10 mouse cellular contexts compared by ENCODE assay signal in genomic region chrX:7692862-7693261, GRCm38 (mm10). TPM values are rescaled to one million over a fixed set of nuclear protein-coding genes. Genes with fewer than 3 reads are reported as not detected.
DNase-seq lines count a peak whose midpoint lies in the region; ATAC-seq and TF ChIP-seq lines count a peak whose summit lies in the region.
"Had no signal": no experiment of that assay in that cellular context is flagged by ENCODE, and none has a peak within 500 bp of the region (broad histone marks: within the 10 kb centered on the region; RNA-seq: fewer than 3 reads in every experiment).

No protein-coding gene starts in this region.

- no peaks in the 10 kb centered on the region for H3K27me3 ChIP-seq in liver, embryonic 14.5 days (ENCODE audit: control insufficient read depth, insufficient read depth, low read length)

- 24% methylated on average over 4 of the region's 4 CpGs for WGBS in liver, embryonic 14.5 days (ENCODE audit: insufficient replicate concordance)

- no peak overlapping the region for H3K9ac ChIP-seq in liver, embryonic 14.5 days (replicated peaks)

- DNase-seq in cerebellum, adult 8-10 months, result peak; percentile 32
- no peak for DNase-seq in liver, embryonic 14.5 days (ENCODE audit: low read depth in 3 of 3, low spot score in 3 of 3)
- no peak for DNase-seq in liver
- DNase-seq in induced T-regulatory cell, adult 2 months (ENCODE audit: low read depth), result peak; percentile 83
- peak; percentile 32 for DNase-seq in retina, postnatal 1 day
- DNase-seq in layer of hippocampus, postnatal 10 days (ENCODE audit: low spot score in 2 of 2), result no peak
- no peak for DNase-seq in urinary bladder, adult 2 months (ENCODE audit: low spot score)

- H3K9me3 ChIP-seq in liver, embryonic 14.5 days (ENCODE audit: control insufficient read depth, low read length), result no peaks in the 10 kb centered on the region
- H3K9me3 ChIP-seq: G1E had no signal

- no peak for TF ChIP-seq EP300 in liver, embryonic 14.5 days (IDR thresholded peaks at IDR 0.05; ENCODE audit: low read depth)

- H3K4me2 ChIP-seq in liver, embryonic 14.5 days (ENCODE audit: low read depth), result no peak overlapping the region

- no peak for ATAC-seq in cerebellum, adult (ENCODE audit: insufficient number of reproducible peaks, low FRiP score, low TSS enrichment)
- no peak for ATAC-seq in liver, embryonic 14.5 days (ENCODE audit: insufficient read depth)

- no peaks in the 10 kb centered on the region for H3K4me1 ChIP-seq in liver, embryonic 14.5 days (replicated peaks; ENCODE audit: control insufficient read depth in 2 of 2, insufficient read depth in 2 of 2, low read length in 1 of 2)

- H3K4me3 ChIP-seq in liver, embryonic 14.5 days (ENCODE audit: insufficient read depth in 1 of 2, low read depth in 2 of 2, low read length in 2 of 2), result no peak overlapping the region

- no peaks in the 10 kb centered on the region for H3K36me3 ChIP-seq in liver, embryonic 14.5 days (replicated peaks; ENCODE audit: control insufficient read depth, insufficient read depth, low read depth)
- H3K36me3 ChIP-seq: G1E had no signal

- H3K27ac ChIP-seq in liver, embryonic 14.5 days, result no peak overlapping the region

- peak; percentile 42 for TF ChIP-seq CTCF in liver, embryonic 14.5 days (IDR thresholded peaks at IDR 0.05; ENCODE audit: low read depth)

RNA-seq across cellular contexts. Expression of gene Gpkow, which starts 4.1 kb away (rescaled TPM):
- polyA plus RNA-seq in liver, embryonic 14.5 days (2012; rRNA removed), result 4.4 and 7.0 TPM in 2 replicates
- 12.6 and 14.6 TPM in 2 replicates for polyA plus RNA-seq in liver, embryonic 14.5 days (2014; fragmentation: Nextera tagmentation; extraction: Ambion mirVana)
- total RNA-seq in layer of hippocampus, postnatal 10 days (2021), result 10 to 100 TPM; 35.5 to 38.4 TPM
- 20.6 and 21.9 TPM in 2 replicates for polyA plus RNA-seq in urinary bladder, adult 2 months (2012; rRNA removed)

RNA-seq across cellular contexts. Expression of gene Magix, which starts 11.8 kb away (rescaled TPM):
- polyA plus RNA-seq in liver, embryonic 14.5 days (2012; rRNA removed), result 0.02 and 0.04 TPM in 2 replicates
- 0.20 TPM in 1 of 2 replicates, not detected in the other for polyA plus RNA-seq in liver, embryonic 14.5 days (2014; fragmentation: Nextera tagmentation; extraction: Ambion mirVana)
- total RNA-seq in layer of hippocampus, postnatal 10 days (2021), result under 1 TPM in 1 of 2 experiments, not detected in 1; 0.42 TPM
- polyA plus RNA-seq in urinary bladder, adult 2 months (2012; rRNA removed), result 1.1 and 1.6 TPM in 2 replicates
- polyA plus RNA-seq: liver, embryonic 16.5 days had no signal

RNA-seq across cellular contexts. Expression of gene Wdr45, which starts 21.3 kb away (rescaled TPM):
- polyA plus RNA-seq in liver, embryonic 14.5 days (2012; rRNA removed), result 11.8 and 12.1 TPM in 2 replicates
- 7.5 and 10.0 TPM in 2 replicates for polyA plus RNA-seq in liver, embryonic 14.5 days (2014; fragmentation: Nextera tagmentation; extraction: Ambion mirVana)
- 10 to 100 TPM; 34.3 to 41.8 TPM for total RNA-seq in layer of hippocampus, postnatal 10 days (2021)
- polyA plus RNA-seq in urinary bladder, adult 2 months (2012; rRNA removed), result 48.8 and 56.1 TPM in 2 replicates

RNA-seq across cellular contexts. Expression of gene Plp2, which starts 21.7 kb away (rescaled TPM):
- 27.3 and 43.1 TPM in 2 replicates for polyA plus RNA-seq in liver, embryonic 14.5 days (2012; rRNA removed)
- 29.0 and 31.0 TPM in 2 replicates for polyA plus RNA-seq in liver, embryonic 14.5 days (2014; fragmentation: Nextera tagmentation; extraction: Ambion mirVana)
- 10 to 100 TPM; 14.9 to 19.3 TPM for total RNA-seq in layer of hippocampus, postnatal 10 days (2021)
- polyA plus RNA-seq in urinary bladder, adult 2 months (2012; rRNA removed), result 233 and 234 TPM in 2 replicates

RNA-seq across cellular contexts. Expression of gene Gm45208, which starts 29.2 kb away (rescaled TPM):
- polyA plus RNA-seq in liver, embryonic 14.5 days (2012; rRNA removed), result 0.09 and 0.18 TPM in 2 replicates
- polyA plus RNA-seq in liver, embryonic 14.5 days (2014; fragmentation: Nextera tagmentation; extraction: Ambion mirVana), result not detected in 2 replicates
- not detected for total RNA-seq in layer of hippocampus, postnatal 10 days (2021)
- 0.44 TPM in 1 of 2 replicates, not detected in the other for polyA plus RNA-seq in urinary bladder, adult 2 months (2012; rRNA removed)

Comparison
In these comparisons a context has a peak if more than half of its experiments do, and no peak if none do; other contexts are left out.
1. DNase-seq: peak in cerebellum, adult 8-10 months (single experiment), induced T-regulatory cell, adult 2 months (single experiment) and retina, postnatal 1 day (single experiment); none in liver, embryonic 14.5 days (0 of 3), liver (single experiment), layer of hippocampus, postnatal 10 days (0 of 2) and urinary bladder, adult 2 months (single experiment).